Mouse (Mus musculus): ENCODE measurements around the gene Ncapd2. TPM values are rescaled to one million over a fixed set of nuclear protein-coding genes. Genes with fewer than 3 reads are reported as not detected.

Ncapd2 gene
- polyA plus RNA-seq, 1 experiment from 2014 or later: 58.6 TPM

DNA sequence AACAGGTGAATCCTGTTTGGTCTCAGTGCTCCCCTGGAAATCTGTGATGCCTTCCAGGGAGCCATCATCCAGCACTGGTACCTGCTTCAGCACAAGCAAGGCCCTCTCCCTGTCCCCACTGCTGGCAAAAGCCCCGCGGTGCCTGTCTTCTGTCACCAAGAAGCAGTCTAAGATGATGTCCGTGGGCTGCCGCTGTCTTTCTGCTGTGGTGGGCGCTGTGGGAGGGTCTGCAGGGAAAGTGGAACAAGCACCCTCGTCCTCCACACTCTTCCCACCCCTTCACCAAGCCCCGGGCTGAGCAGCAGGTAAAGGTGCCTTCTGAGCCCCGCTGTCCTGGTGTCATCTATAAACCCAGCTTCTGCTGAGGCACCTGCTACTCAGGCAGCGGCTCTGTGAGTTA lies 39.1 kb upstream of the Ncapd2 start:
- H3K4me3 ChIP-seq: no peak overlapping the region
- 67% methylated on average over 9 of the region's 9 CpGs for WGBS
- H3K27me3 ChIP-seq (replicated peaks): no peaks in the 10 kb centered on the region
- peak overlapping the region; percentile 89 for H3K4me2 ChIP-seq
- H3K9me3 ChIP-seq: no peaks in the 10 kb centered on the region
- no peak overlapping the region for H3K9ac ChIP-seq
- H3K4me1 ChIP-seq: peaks cover 18% of the 10 kb centered on the region
- H3K27ac ChIP-seq: peak overlapping the region; percentile 64; the same call in 1 of the 2 replicates
- ATAC-seq (replicated peaks): peak; percentile 41; the same call in 1 of the 2 replicates
- no peaks in the 10 kb centered on the region for H3K36me3 ChIP-seq (replicated peaks)

DNA sequence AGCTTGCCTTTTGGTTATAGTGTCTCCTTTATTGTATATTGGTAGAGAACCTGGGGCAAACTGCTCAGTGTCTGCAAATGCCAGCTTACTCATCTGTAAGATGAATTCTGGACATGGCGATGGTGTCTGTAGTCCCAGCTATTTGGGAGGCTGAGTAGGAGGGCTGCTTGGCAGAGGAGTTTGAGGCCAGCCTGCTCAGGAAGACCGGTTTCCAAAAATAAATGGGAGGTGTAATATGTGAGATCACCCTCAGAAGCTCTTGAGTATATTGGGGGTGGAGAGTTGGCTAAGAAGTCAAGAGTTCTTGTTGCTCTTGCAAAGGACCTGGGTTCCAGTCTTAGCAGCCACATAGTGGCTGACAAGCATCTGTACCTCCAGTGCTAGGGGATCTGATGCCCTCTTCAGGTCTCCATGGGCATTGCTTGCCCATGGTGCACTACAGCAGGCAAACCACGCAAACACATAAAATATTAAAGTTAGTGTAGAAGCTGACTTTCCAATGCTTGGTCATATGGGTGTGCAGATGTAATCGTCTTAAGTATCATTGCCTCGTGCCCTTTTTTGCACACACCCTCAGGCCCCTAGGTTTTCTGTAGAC lies 34.1 kb upstream of the Ncapd2 start:
- Histone ChIP-seq H3K9me3 (no peaks in the 10 kb centered on the region), H3K4me2 (no peak overlapping the region), H3K4me1 (peaks cover 3% of the 10 kb centered on the region), H3K27me3 (replicated peaks) (no peaks in the 10 kb centered on the region), H3K9ac (no peak overlapping the region), H3K27ac (no peak overlapping the region), H3K36me3 (replicated peaks) (no peaks in the 10 kb centered on the region; the same call in 1 of the 2 replicates), H3K4me3 (no peak overlapping the region)
- no peak for ATAC-seq (replicated peaks)
- WGBS: 78% methylated on average over 5 of the region's 5 CpGs

DNA sequence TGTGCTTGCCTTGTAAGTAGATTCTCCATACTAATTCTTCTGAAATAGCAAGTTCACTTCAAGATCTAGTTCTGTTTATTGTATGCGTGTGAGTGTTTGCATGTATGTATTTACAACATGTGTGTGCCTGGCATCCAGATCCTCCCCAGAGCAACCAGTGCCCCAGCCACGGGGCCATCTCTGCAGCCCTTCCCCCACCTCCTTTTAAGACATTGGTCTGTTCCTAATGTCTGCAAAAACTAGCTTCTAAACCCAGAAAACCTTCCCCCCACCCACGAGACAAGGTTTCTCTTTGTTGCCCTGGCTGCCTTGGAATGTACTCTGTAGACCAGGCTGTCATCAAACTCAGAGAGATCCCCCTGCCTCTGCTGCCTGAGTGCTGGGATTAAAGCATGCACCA lies 31.1 kb upstream of the Ncapd2 start:
- Histone ChIP-seq H3K4me2 (no peak overlapping the region), H3K36me3 (replicated peaks) (no peaks in the 10 kb centered on the region; the same call in 1 of the 2 replicates), H3K27ac (no peak overlapping the region), H3K4me3 (no peak overlapping the region), H3K4me1 (no peaks in the 10 kb centered on the region), H3K27me3 (replicated peaks) (no peaks in the 10 kb centered on the region), H3K9ac (no peak overlapping the region), H3K9me3 (no peaks in the 10 kb centered on the region)
- ATAC-seq (replicated peaks): no peak
- WGBS: 86% methylated on average over 3 of the region's 3 CpGs

DNA sequence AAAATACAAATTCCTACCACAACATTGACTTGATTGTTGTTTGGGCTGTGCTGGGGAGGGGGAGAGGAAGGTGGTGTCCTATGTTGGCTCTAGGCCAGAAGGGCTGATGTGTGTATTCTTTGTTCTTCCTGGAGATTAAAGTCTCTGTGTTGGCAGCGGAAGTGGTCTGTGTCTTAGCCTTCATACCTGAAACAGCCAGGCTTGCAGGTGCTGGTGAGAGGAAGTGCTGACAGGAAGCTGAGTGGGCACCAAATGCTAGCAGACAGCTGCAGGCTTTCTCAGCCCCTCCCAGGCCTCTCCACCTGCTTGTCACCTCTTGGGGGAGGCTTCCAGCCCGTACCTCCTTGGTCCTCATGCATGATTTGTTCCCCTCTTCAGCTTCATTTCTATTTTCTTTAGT lies 30.6 kb upstream of the Ncapd2 start:
- WGBS: 83% methylated on average over 2 of the region's 2 CpGs
- Histone ChIP-seq H3K9ac (no peak overlapping the region), H3K4me1 (no peaks in the 10 kb centered on the region), H3K4me3 (no peak overlapping the region), H3K36me3 (replicated peaks) (no peaks in the 10 kb centered on the region; the same call in 1 of the 2 replicates), H3K27me3 (replicated peaks) (no peaks in the 10 kb centered on the region), H3K4me2 (no peak overlapping the region), H3K27ac (no peak overlapping the region), H3K9me3 (no peaks in the 10 kb centered on the region)
- ATAC-seq (replicated peaks): no peak

DNA sequence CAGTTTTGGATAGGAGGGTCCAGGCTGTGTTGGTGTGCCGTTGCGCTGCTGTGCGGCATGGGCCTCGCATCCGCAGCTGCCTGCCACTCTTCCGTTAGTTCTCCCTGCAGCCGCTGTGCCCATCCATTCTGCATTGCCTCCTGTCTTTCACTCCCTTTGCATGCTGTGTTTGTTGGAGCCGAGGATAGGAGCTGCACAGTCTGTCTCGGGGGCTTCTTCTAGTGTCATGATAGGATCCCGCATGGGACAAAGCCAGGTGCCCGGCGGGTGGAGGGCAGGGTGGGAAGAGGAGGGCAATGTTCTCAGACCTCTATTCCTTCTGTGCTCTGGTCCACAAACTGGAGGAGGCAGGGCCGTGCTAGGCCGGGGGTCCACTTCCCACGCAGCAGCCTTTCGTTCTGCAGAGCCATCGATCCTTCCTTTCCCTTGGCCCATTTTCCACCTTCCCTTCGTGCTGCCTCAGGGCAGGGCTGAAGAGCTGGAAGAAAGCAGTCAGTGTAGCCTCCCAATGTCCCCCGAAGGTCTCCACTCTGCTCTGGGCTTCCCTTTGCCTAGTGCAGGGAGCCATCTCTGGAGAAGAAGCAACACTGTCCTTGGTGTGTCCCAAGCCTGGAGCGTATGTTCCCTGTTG lies 29.7 kb upstream of the Ncapd2 start:
- ATAC-seq (replicated peaks): no peak
- Histone ChIP-seq H3K36me3 (replicated peaks) (no peaks in the 10 kb centered on the region; the same call in 1 of the 2 replicates), H3K27me3 (replicated peaks) (no peaks in the 10 kb centered on the region), H3K4me1 (peaks cover 4% of the 10 kb centered on the region), H3K9me3 (no peaks in the 10 kb centered on the region), H3K4me3 (no peak overlapping the region), H3K4me2 (no peak overlapping the region), H3K9ac (no peak overlapping the region), H3K27ac (no peak overlapping the region)
- 91% methylated on average over 20 of the region's 20 CpGs for WGBS

DNA sequence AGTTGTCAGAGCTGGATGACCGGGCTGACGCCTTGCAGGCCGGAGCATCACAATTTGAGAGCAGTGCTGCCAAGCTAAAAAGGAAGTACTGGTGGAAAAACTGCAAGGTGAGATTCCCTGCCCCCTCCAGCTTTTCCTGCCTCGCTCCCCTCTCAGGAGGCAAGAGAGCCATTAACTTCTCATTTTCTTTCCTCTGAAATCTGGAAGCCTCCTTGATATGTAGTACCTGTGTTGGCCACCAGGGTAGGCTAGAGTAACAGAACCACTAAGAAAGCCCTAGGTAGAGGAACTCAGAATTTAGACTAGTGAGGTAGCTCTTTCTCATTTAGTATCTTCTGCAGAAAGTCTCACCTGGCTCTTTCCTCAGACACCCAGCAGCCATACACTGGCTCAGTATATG lies 27.5 kb upstream of the Ncapd2 start:
- peaks cover 8% of the 10 kb centered on the region for H3K4me1 ChIP-seq
- H3K4me3 ChIP-seq: no peak overlapping the region
- H3K27ac ChIP-seq: no peak overlapping the region
- no peaks in the 10 kb centered on the region; the same call in 1 of the 2 replicates for H3K36me3 ChIP-seq (replicated peaks)
- no peak overlapping the region for H3K4me2 ChIP-seq
- H3K9ac ChIP-seq: no peak overlapping the region
- H3K9me3 ChIP-seq: no peaks in the 10 kb centered on the region
- H3K27me3 ChIP-seq (replicated peaks): peaks cover under 1% of the 10 kb centered on the region; the same call in 1 of the 2 replicates
- 84% methylated on average over 4 of the region's 4 CpGs for WGBS
- ATAC-seq (replicated peaks): no peak

DNA sequence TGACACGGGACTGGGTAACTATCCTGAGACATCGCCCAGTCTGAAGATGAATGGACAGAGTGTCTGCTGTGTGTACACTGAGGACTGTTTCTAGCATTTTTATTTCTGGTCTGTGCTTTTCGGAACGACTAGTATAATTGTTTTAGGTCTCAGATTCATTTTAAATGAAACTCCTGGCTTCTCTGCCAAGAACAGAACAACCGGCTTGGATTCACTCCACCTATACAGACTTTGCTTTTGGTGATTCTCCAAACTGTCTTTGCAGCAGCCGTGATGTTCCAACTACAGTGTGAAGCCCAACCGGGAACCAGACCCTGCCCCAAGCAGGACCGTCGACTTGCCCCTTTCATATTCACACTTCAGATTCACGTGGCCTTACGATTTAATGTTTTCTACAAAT lies 26.4 kb upstream of the Ncapd2 start:
- H3K27me3 ChIP-seq (replicated peaks): peaks cover 11% of the 10 kb centered on the region
- no peak overlapping the region for H3K27ac ChIP-seq
- no peaks in the 10 kb centered on the region for H3K36me3 ChIP-seq (replicated peaks)
- peaks cover 8% of the 10 kb centered on the region for H3K4me1 ChIP-seq
- no peak overlapping the region for H3K4me2 ChIP-seq
- ATAC-seq (replicated peaks): no peak
- no peaks in the 10 kb centered on the region for H3K9me3 ChIP-seq
- 89% methylated on average over 11 of the region's 11 CpGs for WGBS
- H3K4me3 ChIP-seq: no peak overlapping the region
- no peak overlapping the region for H3K9ac ChIP-seq

DNA sequence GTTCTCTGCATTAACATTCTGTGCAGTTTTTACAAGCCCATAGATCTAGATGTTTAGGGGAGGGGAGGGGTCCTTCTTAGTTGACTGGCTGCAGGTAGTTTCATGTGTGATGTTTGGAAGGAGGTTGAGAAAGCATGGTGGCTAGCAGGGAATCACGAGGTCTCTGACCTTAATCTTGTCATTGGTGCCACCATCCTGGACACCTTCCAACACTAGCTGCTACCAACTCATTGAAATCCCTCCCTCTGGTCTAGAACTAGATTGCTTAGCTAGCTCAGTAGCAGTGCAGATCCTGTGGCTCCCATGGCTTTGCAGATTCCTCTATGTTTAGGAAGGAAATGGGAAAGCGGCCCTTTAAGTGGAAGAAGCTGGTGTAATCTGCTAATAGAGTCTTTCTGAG lies 25.4 kb upstream of the Ncapd2 start:
- peaks cover 17% of the 10 kb centered on the region for H3K27me3 ChIP-seq (replicated peaks)
- H3K9me3 ChIP-seq: no peaks in the 10 kb centered on the region
- no peak for ATAC-seq (replicated peaks)
- no peak overlapping the region for H3K4me2 ChIP-seq
- peaks cover 8% of the 10 kb centered on the region for H3K4me1 ChIP-seq
- no peaks in the 10 kb centered on the region for H3K36me3 ChIP-seq (replicated peaks)
- H3K27ac ChIP-seq: no peak overlapping the region
- WGBS: 78% methylated on average over 2 of the region's 2 CpGs
- no peak overlapping the region for H3K4me3 ChIP-seq
- no peak overlapping the region for H3K9ac ChIP-seq

DNA sequence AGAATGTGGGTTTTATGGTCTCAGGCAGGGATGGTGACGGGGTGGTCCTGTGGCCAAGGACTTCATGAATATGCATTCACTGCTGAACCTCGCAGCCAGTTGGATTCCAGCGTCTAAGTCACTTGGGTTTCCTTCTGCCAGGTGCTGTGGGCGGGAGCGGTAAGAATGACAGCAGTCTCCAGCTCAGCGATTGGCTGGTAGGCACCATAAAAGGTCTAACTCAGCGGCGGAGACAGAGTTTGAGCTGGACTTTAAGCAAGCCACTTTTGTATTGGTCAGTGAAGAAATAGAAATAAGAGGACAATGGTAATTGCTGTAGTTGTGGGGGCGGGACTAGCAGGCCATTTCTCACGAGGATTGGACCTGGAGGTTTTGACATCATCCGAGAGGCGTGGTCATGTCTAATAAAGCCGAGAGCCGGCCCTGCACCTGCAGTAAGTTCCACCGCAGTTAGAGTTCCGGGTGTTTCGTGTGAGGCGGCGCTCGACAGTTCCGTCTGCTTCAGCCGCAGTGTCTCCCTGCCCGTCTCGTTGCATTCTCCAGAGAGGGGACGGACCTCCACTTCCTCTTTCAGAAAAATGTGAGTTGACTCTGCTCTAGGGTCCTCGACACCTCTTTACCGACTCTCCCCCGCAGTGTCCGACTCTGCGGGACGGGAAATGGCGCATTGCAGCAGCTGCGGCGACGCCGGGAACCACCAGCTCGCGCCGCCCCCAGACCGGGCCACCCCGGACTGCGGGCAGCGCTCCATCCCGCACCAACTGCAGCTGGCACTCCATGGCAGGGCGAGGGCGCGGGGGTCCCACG lies 23.9 kb upstream of the Ncapd2 start, which contains the start of gene Vamp1:
TSS of gene Vamp1 (plus strand) at position 404 of the 807 bp plus-strand sequence.
- H3K27me3 ChIP-seq (replicated peaks): peaks cover 20% of the 10 kb centered on the region
- H3K36me3 ChIP-seq (replicated peaks): no peaks in the 10 kb centered on the region
- peak; percentile 98 for ATAC-seq (replicated peaks)
- H3K9me3 ChIP-seq: no peaks in the 10 kb centered on the region
- H3K9ac ChIP-seq: peak within 1 kb of the TSS; percentile 80
- under 1% methylated on average over 48 of the region's 48 CpGs for WGBS
- peaks cover 8% of the 10 kb centered on the region for H3K4me1 ChIP-seq
- H3K4me3 ChIP-seq: peak within 1 kb of the TSS; percentile 73
- H3K4me2 ChIP-seq: peak within 1 kb of the TSS; percentile 90
- H3K27ac ChIP-seq: peak within 1 kb of the TSS; percentile 81

DNA sequence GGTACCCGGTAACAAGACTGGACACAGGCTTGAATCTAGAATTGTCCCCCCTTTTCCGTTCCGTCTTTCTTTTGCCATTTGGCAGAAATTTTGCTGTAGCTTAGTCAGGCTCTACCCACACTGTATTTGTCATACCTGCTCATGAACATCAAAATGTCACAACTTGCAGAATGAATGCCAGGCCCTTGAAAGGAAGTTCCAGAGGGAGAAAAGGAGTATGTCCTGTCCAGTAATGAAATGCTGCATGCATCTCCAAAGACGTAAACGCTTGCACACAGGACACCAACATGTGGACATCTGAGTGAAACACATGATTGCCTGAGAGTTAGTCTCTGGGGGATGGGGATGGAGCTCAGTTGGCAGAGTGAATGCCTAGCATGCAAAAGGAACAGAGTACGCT lies 22.2 kb upstream of the Ncapd2 start:
- Histone ChIP-seq H3K9ac (no peak overlapping the region), H3K27ac (no peak overlapping the region), H3K27me3 (replicated peaks) (peaks cover 20% of the 10 kb centered on the region), H3K9me3 (no peaks in the 10 kb centered on the region), H3K4me3 (no peak overlapping the region), H3K4me1 (peaks cover 8% of the 10 kb centered on the region), H3K4me2 (no peak overlapping the region), H3K36me3 (replicated peaks) (no peaks in the 10 kb centered on the region)
- WGBS: 81% methylated on average over 6 of the region's 6 CpGs
- ATAC-seq (replicated peaks): no peak

DNA sequence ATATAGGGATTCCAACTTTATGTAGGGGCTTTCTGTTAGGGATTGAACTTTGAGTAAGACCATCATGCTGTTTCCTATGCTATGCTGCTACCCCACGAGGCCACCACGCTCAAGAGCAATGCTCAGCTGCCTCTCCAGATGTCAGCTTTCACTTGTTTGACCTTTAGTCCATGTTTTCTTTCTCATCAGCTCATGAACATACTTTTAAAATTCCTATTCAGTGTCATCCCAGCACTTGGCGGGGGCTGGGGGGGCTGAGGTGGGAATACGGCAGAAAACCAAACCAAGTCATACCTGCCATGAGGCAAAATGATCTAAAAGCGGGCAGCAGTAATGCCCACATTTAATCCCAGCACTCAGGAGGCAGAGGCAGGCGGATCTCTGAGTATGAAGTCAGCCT lies 21.6 kb upstream of the Ncapd2 start:
- H3K4me2 ChIP-seq: no peak overlapping the region
- peaks cover 20% of the 10 kb centered on the region for H3K27me3 ChIP-seq (replicated peaks)
- H3K9ac ChIP-seq: no peak overlapping the region
- H3K4me1 ChIP-seq: peaks cover 8% of the 10 kb centered on the region
- no peak for ATAC-seq (replicated peaks)
- H3K4me3 ChIP-seq: no peak overlapping the region
- WGBS: 64% methylated on average over 6 of the region's 6 CpGs
- H3K9me3 ChIP-seq: no peaks in the 10 kb centered on the region
- no peaks in the 10 kb centered on the region for H3K36me3 ChIP-seq (replicated peaks)
- H3K27ac ChIP-seq: no peak overlapping the region

DNA sequence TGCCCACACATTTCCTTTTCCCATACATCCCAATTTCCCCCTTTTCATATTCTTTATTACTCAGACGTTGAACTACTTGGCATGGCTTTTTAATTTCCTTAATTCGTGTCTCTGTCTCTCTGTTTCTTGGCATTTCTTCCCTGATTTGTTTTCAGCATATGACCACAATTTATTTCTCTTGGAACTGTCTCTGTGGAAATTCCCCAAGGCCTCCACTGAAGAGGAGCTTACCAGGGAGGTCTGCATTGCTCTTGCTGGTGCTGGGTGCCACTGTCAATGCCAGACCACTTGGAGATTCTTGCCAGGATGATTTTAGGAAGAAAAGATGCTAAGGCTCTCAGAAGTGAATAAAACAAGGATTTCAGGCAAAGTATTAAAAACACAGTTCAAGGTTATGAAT lies 21.1 kb upstream of the Ncapd2 start:
- H3K4me1 ChIP-seq: peaks cover 8% of the 10 kb centered on the region
- no peak overlapping the region for H3K4me3 ChIP-seq
- no peaks in the 10 kb centered on the region for H3K9me3 ChIP-seq
- H3K36me3 ChIP-seq (replicated peaks): no peaks in the 10 kb centered on the region
- H3K27ac ChIP-seq: no peak overlapping the region
- no peak for ATAC-seq (replicated peaks)
- peaks cover 20% of the 10 kb centered on the region for H3K27me3 ChIP-seq (replicated peaks)
- no peak overlapping the region for H3K4me2 ChIP-seq
- 51% methylated on average over 2 of the region's 2 CpGs for WGBS
- H3K9ac ChIP-seq: no peak overlapping the region

All from midbrain, embryonic 15.5 days (tissue).